Mouse (Mus musculus) CH12.LX (cell line): ENCODE measurements around the gene Ldb3.

Experiments used
- CHD2 ChIP-seq: IDR thresholded peaks from 2 replicates; pipeline ENCODE4 v1.6.1; 2011; ENCODE audit warnings: low read length, improper control_type of control experiment
- CTCF ChIP-seq, 2 experiments: IDR thresholded peaks in 1 of 2; conservative IDR thresholded peaks in 1 of 2; 2 replicates each; pipeline ENCODE4 v1.5.1; 2011 to 2012; ENCODE audit warnings: low read depth in 2 of 2, low read length in 2 of 2, improper control_type of control experiment in 1 of 2, inconsistent platforms in 1 of 2, mild to moderate bottlenecking in 1 of 2, moderate library complexity in 1 of 2
- E2F4 ChIP-seq: IDR thresholded peaks from 2 replicates; pipeline ENCODE4 v1.6.1; 2011; ENCODE audit warnings: low read depth, low read length, improper control_type of control experiment; ENCODE audit not compliant: insufficient replicate concordance
- EP300 ChIP-seq: IDR thresholded peaks from 2 replicates; pipeline ENCODE4 v1.6.1; 2011; ENCODE audit warnings: low read length, improper control_type of control experiment
- MAFK ChIP-seq: IDR thresholded peaks from 2 replicates; pipeline ENCODE4 v1.6.1; 2011; ENCODE audit warnings: low read length, improper control_type of control experiment; ENCODE audit not compliant: insufficient replicate concordance
- MEF2A ChIP-seq: IDR thresholded peaks from 2 replicates; pipeline ENCODE4 v1.6.1; 2014; ENCODE audit warnings: low read depth, mild to moderate bottlenecking, inconsistent platforms, low read length, improper control_type of control experiment, borderline replicate concordance
- POLR2A ChIP-seq: IDR thresholded peaks from 2 replicates; pipeline ENCODE4 v1.6.1; 2011; ENCODE audit warnings: low read depth, mild to moderate bottlenecking, improper control_type of control experiment, low read length
- TBP ChIP-seq: conservative IDR thresholded peaks from 2 replicates; pipeline ENCODE4 v1.6.1; 2011; ENCODE audit warnings: low read depth, low read length, improper control_type of control experiment

- TF ChIP-seq POLR2A (no peak), EP300 (no peak), CTCF (conservative IDR thresholded peaks at IDR 0.05 in 1 of 2, IDR thresholded peaks at IDR 0.05 in 1 of 2; ENCODE audit: low read depth in 2 of 2, low read length in 2 of 2) (no peak), MEF2A (no peak), CHD2 (no peak), TBP (no peak), E2F4 (no peak), MAFK (no peak)
Measured at GRCm38 (mm10) chr14:34544001-34544400, 44.5 kb downstream of the Ldb3 start.
